Mouse (Mus musculus): ENCODE data around the gene Chchd3. TPM values are rescaled to one million over a fixed set of nuclear protein-coding genes. Genes with fewer than 3 reads are reported as not detected.

Chchd3 gene
- polyA plus RNA-seq, 1 experiment from 2014 or later, result 59.2 TPM

GRCm38 (mm10) chr6:32968971-32969370, 91.1 kb downstream of the Chchd3 start:
- DNase-seq (ENCODE audit: low spot score) (no peak), ATAC-seq (no peak)
- H3K4me1 ChIP-seq (ENCODE audit: insufficient read depth, low read depth, low read length), result no peaks in the 10 kb centered on the region
- TF ChIP-seq EP300 (IDR thresholded peaks at IDR 0.05), result no peak
- TF ChIP-seq CTCF (IDR thresholded peaks at IDR 0.05), result no peak
- no peak overlapping the region for H3K4me2 ChIP-seq (replicated peaks; ENCODE audit: low read depth, low read length)
- no peak overlapping the region for H3K4me3 ChIP-seq (ENCODE audit: low read depth, low read length)
- WGBS, result 70% methylated on average over 2 of the region's 2 CpGs
- H3K27me3 ChIP-seq (replicated peaks; ENCODE audit: insufficient read depth, low read length), result no peaks in the 10 kb centered on the region
- no peak overlapping the region for H3K9ac ChIP-seq (replicated peaks; ENCODE audit: low read depth)
- H3K9me3 ChIP-seq (ENCODE audit: low read length), result no peaks in the 10 kb centered on the region
- H3K27ac ChIP-seq (ENCODE audit: low read length), result no peak overlapping the region
- H3K36me3 ChIP-seq (ENCODE audit: insufficient read depth, low read length), result no peaks in the 10 kb centered on the region

- no peak for TF ChIP-seq EP300 (IDR thresholded peaks at IDR 0.05)
- TF ChIP-seq CTCF (IDR thresholded peaks at IDR 0.05), result no peak
- Histone ChIP-seq H3K36me3 (ENCODE audit: insufficient read depth, low read length) (no peaks in the 10 kb centered on the region), H3K27me3 (replicated peaks; ENCODE audit: insufficient read depth, low read length) (no peaks in the 10 kb centered on the region), H3K9me3 (ENCODE audit: low read length) (no peaks in the 10 kb centered on the region), H3K4me2 (replicated peaks; ENCODE audit: low read depth, low read length) (no peak overlapping the region), H3K27ac (ENCODE audit: low read length) (no peak overlapping the region), H3K4me3 (ENCODE audit: low read depth, low read length) (no peak overlapping the region), H3K4me1 (ENCODE audit: insufficient read depth, low read depth, low read length) (no peaks in the 10 kb centered on the region), H3K9ac (replicated peaks; ENCODE audit: low read depth) (no peak overlapping the region)
- ATAC-seq, result no peak
- 93% methylated on average over 3 of the region's 3 CpGs for WGBS
- DNase-seq (ENCODE audit: low spot score), result no peak
Measured at GRCm38 (mm10) chr6:32962048-32962447, 98.0 kb downstream of the Chchd3 start.

- Histone ChIP-seq H3K4me2 (replicated peaks; ENCODE audit: low read depth, low read length) (no peak overlapping the region), H3K9me3 (ENCODE audit: low read length) (no peaks in the 10 kb centered on the region), H3K27me3 (replicated peaks; ENCODE audit: insufficient read depth, low read length) (no peaks in the 10 kb centered on the region), H3K9ac (replicated peaks; ENCODE audit: low read depth) (no peak overlapping the region), H3K27ac (ENCODE audit: low read length) (no peak overlapping the region), H3K4me3 (ENCODE audit: low read depth, low read length) (no peak overlapping the region), H3K4me1 (ENCODE audit: insufficient read depth, low read depth, low read length) (no peaks in the 10 kb centered on the region), H3K36me3 (ENCODE audit: insufficient read depth, low read length) (no peaks in the 10 kb centered on the region)
- no peak for DNase-seq (ENCODE audit: low spot score)
- 80% methylated on average over 3 of the region's 3 CpGs for WGBS
- TF ChIP-seq EP300 (IDR thresholded peaks at IDR 0.05) (no peak), CTCF (IDR thresholded peaks at IDR 0.05) (no peak)
- no peak for ATAC-seq
Measured at GRCm38 (mm10) chr6:32961477-32961876, 98.6 kb downstream of the Chchd3 start.

- Histone ChIP-seq H3K36me3 (ENCODE audit: insufficient read depth, low read length) (no peaks in the 10 kb centered on the region), H3K9me3 (ENCODE audit: low read length) (no peaks in the 10 kb centered on the region), H3K27me3 (replicated peaks; ENCODE audit: insufficient read depth, low read length) (no peaks in the 10 kb centered on the region), H3K9ac (replicated peaks; ENCODE audit: low read depth) (no peak overlapping the region), H3K4me3 (ENCODE audit: low read depth, low read length) (no peak overlapping the region), H3K4me1 (ENCODE audit: insufficient read depth, low read depth, low read length) (no peaks in the 10 kb centered on the region), H3K4me2 (replicated peaks; ENCODE audit: low read depth, low read length) (no peak overlapping the region), H3K27ac (ENCODE audit: low read length) (no peak overlapping the region)
- no peak for TF ChIP-seq CTCF (IDR thresholded peaks at IDR 0.05)
- TF ChIP-seq EP300 (IDR thresholded peaks at IDR 0.05), result no peak
- ATAC-seq (no peak), DNase-seq (ENCODE audit: low spot score) (no peak)
- 68% methylated on average over 5 of the region's 5 CpGs for WGBS
Measured at GRCm38 (mm10) chr6:32959816-32960550, 100.1 kb downstream of the Chchd3 start.

GRCm38 (mm10) chr6:32955481-32955880, 104.6 kb downstream of the Chchd3 start:
- ATAC-seq (no peak), DNase-seq (ENCODE audit: low spot score) (no peak)
- H3K4me2 ChIP-seq (replicated peaks; ENCODE audit: low read depth, low read length), result no peak overlapping the region
- H3K27me3 ChIP-seq (replicated peaks; ENCODE audit: insufficient read depth, low read length), result no peaks in the 10 kb centered on the region
- no peak overlapping the region for H3K27ac ChIP-seq (ENCODE audit: low read length)
- no peak for TF ChIP-seq CTCF (IDR thresholded peaks at IDR 0.05)
- no peak for TF ChIP-seq EP300 (IDR thresholded peaks at IDR 0.05)
- H3K9me3 ChIP-seq (ENCODE audit: low read length), result no peaks in the 10 kb centered on the region
- no peaks in the 10 kb centered on the region for H3K36me3 ChIP-seq (ENCODE audit: insufficient read depth, low read length)
- 82% methylated on average over 3 of the region's 3 CpGs for WGBS
- no peak overlapping the region for H3K4me3 ChIP-seq (ENCODE audit: low read depth, low read length)
- no peak overlapping the region for H3K9ac ChIP-seq (replicated peaks; ENCODE audit: low read depth)
- H3K4me1 ChIP-seq (ENCODE audit: insufficient read depth, low read depth, low read length), result 0 out of 2 replicates have a peak, but pooled peaks cover 5% of the 10 kb centered on the region

- peak; percentile 48 for TF ChIP-seq EP300 (IDR thresholded peaks at IDR 0.05)
- no peak for TF ChIP-seq CTCF (IDR thresholded peaks at IDR 0.05)
- DNase-seq (ENCODE audit: low spot score) (peak; percentile 81), ATAC-seq (peak; percentile 91)
- H3K9ac ChIP-seq (replicated peaks; ENCODE audit: low read depth), result no peak overlapping the region
- H3K36me3 ChIP-seq (ENCODE audit: insufficient read depth, low read length), result no peaks in the 10 kb centered on the region
- no peaks in the 10 kb centered on the region for H3K9me3 ChIP-seq (ENCODE audit: low read length)
- H3K27ac ChIP-seq (ENCODE audit: low read length), result no peak overlapping the region
- 0 out of 2 replicates have a peak, but pooled peaks cover 5% of the 10 kb centered on the region for H3K4me1 ChIP-seq (ENCODE audit: insufficient read depth, low read depth, low read length)
- WGBS, result 57% methylated on average over 4 of the region's 4 CpGs
- no peak overlapping the region for H3K4me3 ChIP-seq (ENCODE audit: low read depth, low read length)
- no peaks in the 10 kb centered on the region for H3K27me3 ChIP-seq (replicated peaks; ENCODE audit: insufficient read depth, low read length)
- no peak overlapping the region for H3K4me2 ChIP-seq (replicated peaks; ENCODE audit: low read depth, low read length)
Measured at GRCm38 (mm10) chr6:32950973-32951372, 109.1 kb downstream of the Chchd3 start.
